Comparison of ENCODE assay signal across 28 mouse cellular contexts in the genomic region with DNA sequence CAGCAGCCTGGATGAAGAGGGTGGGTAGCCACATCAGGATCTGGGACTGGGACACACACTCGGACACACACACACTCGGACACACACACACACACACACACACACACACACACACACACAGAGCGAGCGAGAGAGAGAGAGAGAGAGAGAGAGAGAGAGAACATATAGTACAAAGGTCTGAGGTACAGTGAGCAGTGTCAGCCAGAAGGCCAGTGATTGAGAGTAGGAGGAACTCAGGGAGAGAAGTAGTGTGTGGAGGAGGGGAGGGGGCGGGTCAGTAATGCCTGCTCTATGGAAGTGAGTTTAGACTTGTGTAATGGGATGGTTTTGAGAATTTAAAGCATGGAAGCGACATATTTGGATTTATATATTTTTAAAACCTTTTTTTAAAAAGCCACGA. TPM values are rescaled to one million over a fixed set of nuclear protein-coding genes. Genes with fewer than 3 reads are reported as not detected.
DNase-seq lines count a peak whose midpoint lies in the region; ATAC-seq and TF ChIP-seq lines count a peak whose summit lies in the region.
"Had no signal": no experiment of that assay in that cellular context is flagged by ENCODE, and none has a peak within 500 bp of the region (broad histone marks: within the 10 kb centered on the region; RNA-seq: fewer than 3 reads in every experiment).

No protein-coding gene starts in this region.

- no peaks in the 10 kb centered on the region for H3K9me3 ChIP-seq in intestine, embryonic 16.5 days (ENCODE audit: control insufficient read depth, low read length)
- no peaks in the 10 kb centered on the region for H3K9me3 ChIP-seq in intestine, embryonic 15.5 days
- H3K9me3 ChIP-seq in liver, embryonic 12.5 days (replicated peaks): no peaks in the 10 kb centered on the region
- H3K9me3 ChIP-seq in liver, postnatal 0 days (ENCODE audit: low read length): peaks cover 3% of the 10 kb centered on the region; the same call in 1 of the 2 replicates
- no peaks in the 10 kb centered on the region for H3K9me3 ChIP-seq in liver, embryonic 16.5 days (replicated peaks; ENCODE audit: control insufficient read depth, low read length)
- H3K9me3 ChIP-seq: embryonic facial prominence, embryonic 15.5 days; forebrain, embryonic 10.5 days; forebrain, embryonic 12.5 days; G1E had no signal

- WGBS in intestine, embryonic 16.5 days: 92% methylated on average over 7 of the region's 7 CpGs
- WGBS in intestine, embryonic 15.5 days: 91% methylated on average over 6 of the region's 7 CpGs
- WGBS in liver, embryonic 12.5 days (ENCODE audit: insufficient replicate concordance): 69% methylated on average over 7 of the region's 7 CpGs
- 79% methylated on average over 7 of the region's 7 CpGs for WGBS in liver, postnatal 0 days (ENCODE audit: insufficient replicate concordance)
- 64% methylated on average over 5 of the region's 7 CpGs for WGBS in liver, embryonic 16.5 days (ENCODE audit: insufficient replicate concordance)

- H3K9ac ChIP-seq in intestine, embryonic 16.5 days (ENCODE audit: low read depth, low read length): no peak overlapping the region
- H3K9ac ChIP-seq in intestine, embryonic 15.5 days: no peak overlapping the region
- H3K9ac ChIP-seq in liver, embryonic 12.5 days: no peak overlapping the region
- no peak overlapping the region for H3K9ac ChIP-seq in liver, postnatal 0 days (replicated peaks)
- no peak overlapping the region for H3K9ac ChIP-seq in liver, embryonic 16.5 days (ENCODE audit: low read depth, low read length)
- H3K9ac ChIP-seq: embryonic facial prominence, embryonic 13.5 days; embryonic facial prominence, embryonic 15.5 days; forebrain, embryonic 12.5 days had no signal

- no peak for TF ChIP-seq CTCF in liver, postnatal 0 days (IDR thresholded peaks at IDR 0.05; ENCODE audit: low read depth)

- no peak for TF ChIP-seq EP300 in liver, postnatal 0 days (IDR thresholded peaks at IDR 0.05; ENCODE audit: low read depth)

- H3K27ac ChIP-seq in intestine, embryonic 16.5 days (ENCODE audit: low read length): no peak overlapping the region
- no peak overlapping the region for H3K27ac ChIP-seq in intestine, embryonic 15.5 days
- H3K27ac ChIP-seq in liver, embryonic 12.5 days: no peak overlapping the region
- H3K27ac ChIP-seq in liver, postnatal 0 days (ENCODE audit: low read depth): no peak overlapping the region
- no peak overlapping the region for H3K27ac ChIP-seq in liver, embryonic 16.5 days (ENCODE audit: low read length)
- H3K27ac ChIP-seq: embryonic facial prominence, embryonic 13.5 days; embryonic facial prominence, embryonic 15.5 days; forebrain, embryonic 10.5 days; forebrain, embryonic 12.5 days had no signal

- 0 out of 2 replicates have a peak, but pooled peaks have one; percentile 42 for ATAC-seq in intestine, embryonic 16.5 days
- ATAC-seq in intestine, embryonic 15.5 days: no peak
- ATAC-seq in liver, embryonic 12.5 days: peak; percentile 54; the same call in 1 of the 2 replicates
- no peak for ATAC-seq in liver, postnatal 0 days
- ATAC-seq in liver, embryonic 16.5 days (ENCODE audit: low read depth): peak; percentile 78
- ATAC-seq: activated CD4-positive, CD25-positive, alpha-beta regulatory T cell, adult 4 months; CD4-positive, CD25-positive, alpha-beta regulatory T cell, adult 4 months; forebrain, embryonic 14.5 days; Patski had no signal

- no peak for DNase-seq in liver, postnatal 0 days
- no peak for DNase-seq in liver
- DNase-seq in gastrocnemius, postnatal 25 days: no peak
- DNase-seq: adrenal gland, adult 8-10 months; adrenal gland, postnatal 14 days; adrenal gland, postnatal 36 days; B cell, adult 2 months; cerebellum, adult 11-12 months; cerebellum, adult 2 months; cerebellum, adult 9-10 months; cerebellum, postnatal 10 days; cerebellum, postnatal 25 days; embryo, embryonic 11 days had no signal

- H3K4me3 ChIP-seq in intestine, embryonic 16.5 days (ENCODE audit: low read length): no peak overlapping the region
- no peak overlapping the region for H3K4me3 ChIP-seq in intestine, embryonic 15.5 days (replicated peaks)
- H3K4me3 ChIP-seq in liver, embryonic 12.5 days: no peak overlapping the region
- H3K4me3 ChIP-seq in liver, postnatal 0 days (ENCODE audit: low read depth, low read length): no peak overlapping the region
- H3K4me3 ChIP-seq in liver, embryonic 16.5 days (ENCODE audit: low read depth, low read length): no peak overlapping the region
- H3K4me3 ChIP-seq: embryonic facial prominence, embryonic 13.5 days; embryonic facial prominence, embryonic 15.5 days; erythroblast, embryonic 14.5 days; forebrain, embryonic 10.5 days; forebrain, embryonic 12.5 days had no signal

- no peak overlapping the region for H3K4me2 ChIP-seq in intestine, embryonic 16.5 days (ENCODE audit: low read depth, low read length)
- no peak overlapping the region for H3K4me2 ChIP-seq in intestine, embryonic 15.5 days (replicated peaks)
- no peak overlapping the region for H3K4me2 ChIP-seq in liver, embryonic 12.5 days
- no peak overlapping the region for H3K4me2 ChIP-seq in liver, postnatal 0 days (ENCODE audit: low read depth, low read length)
- no peak overlapping the region for H3K4me2 ChIP-seq in liver, embryonic 16.5 days (ENCODE audit: low read depth, low read length)
- H3K4me2 ChIP-seq: embryonic facial prominence, embryonic 13.5 days; embryonic facial prominence, embryonic 15.5 days; forebrain, embryonic 12.5 days had no signal

- no peaks in the 10 kb centered on the region for H3K27me3 ChIP-seq in intestine, embryonic 16.5 days (replicated peaks; ENCODE audit: control insufficient read depth, insufficient read depth, low read length)
- H3K27me3 ChIP-seq in intestine, embryonic 15.5 days (replicated peaks): no peaks in the 10 kb centered on the region
- no peaks in the 10 kb centered on the region for H3K27me3 ChIP-seq in liver, embryonic 12.5 days (replicated peaks)
- H3K27me3 ChIP-seq in liver, postnatal 0 days (ENCODE audit: insufficient read depth, low read length): no peaks in the 10 kb centered on the region
- no peaks in the 10 kb centered on the region for H3K27me3 ChIP-seq in liver, embryonic 16.5 days (ENCODE audit: control insufficient read depth, insufficient read depth, low read depth, low read length)
- H3K27me3 ChIP-seq: CH12.LX; embryonic facial prominence, embryonic 13.5 days; embryonic facial prominence, embryonic 15.5 days; forebrain, embryonic 12.5 days; Patski had no signal

- peaks cover 5% of the 10 kb centered on the region; the same call in 1 of the 2 replicates for H3K36me3 ChIP-seq in intestine, embryonic 16.5 days (ENCODE audit: control insufficient read depth, insufficient read depth, low read length)
- H3K36me3 ChIP-seq in intestine, embryonic 15.5 days: no peaks in the 10 kb centered on the region; the same call in 1 of the 2 replicates
- H3K36me3 ChIP-seq in liver, embryonic 12.5 days: peaks cover 7% of the 10 kb centered on the region; the same call in 1 of the 2 replicates
- no peaks in the 10 kb centered on the region for H3K36me3 ChIP-seq in liver, postnatal 0 days (replicated peaks; ENCODE audit: insufficient read depth, low read length)
- no peaks in the 10 kb centered on the region for H3K36me3 ChIP-seq in liver, embryonic 16.5 days (ENCODE audit: control insufficient read depth, insufficient read depth)
- H3K36me3 ChIP-seq: embryonic facial prominence, embryonic 15.5 days; forebrain, embryonic 10.5 days; forebrain, embryonic 12.5 days had no signal

- H3K4me1 ChIP-seq in intestine, embryonic 16.5 days (ENCODE audit: control insufficient read depth, insufficient read depth, low read length): no peaks in the 10 kb centered on the region
- H3K4me1 ChIP-seq in intestine, embryonic 15.5 days (replicated peaks): no peaks in the 10 kb centered on the region
- H3K4me1 ChIP-seq in liver, embryonic 12.5 days: peaks cover 4% of the 10 kb centered on the region; the same call in 1 of the 2 replicates
- peaks cover 2% of the 10 kb centered on the region; the same call in 1 of the 2 replicates for H3K4me1 ChIP-seq in liver, postnatal 0 days (ENCODE audit: insufficient read depth)
- no peaks in the 10 kb centered on the region for H3K4me1 ChIP-seq in liver, embryonic 16.5 days (ENCODE audit: control insufficient read depth, low read depth, low read length)
- H3K4me1 ChIP-seq: embryonic facial prominence, embryonic 13.5 days; forebrain, embryonic 12.5 days had no signal

RNA-seq across cellular contexts. Expression of gene Snx30, which starts 47.5 kb away (rescaled TPM):
- 4.3 and 5.2 TPM in 2 replicates for polyA plus RNA-seq in intestine, embryonic 16.5 days (2015; fragmentation: Nextera tagmentation; extraction: Ambion mirVana)
- polyA plus RNA-seq in intestine, embryonic 15.5 days (2015; fragmentation: Nextera tagmentation; extraction: Ambion mirVana): 4.9 and 6.6 TPM in 2 replicates
- 5.6 and 7.5 TPM in 2 replicates for polyA plus RNA-seq in liver, embryonic 12.5 days (2016; fragmentation: Nextera tagmentation; extraction: Ambion mirVana)
- 3.5 and 4.5 TPM in 2 replicates for polyA plus RNA-seq in liver, postnatal 0 days (2015; fragmentation: Nextera tagmentation; extraction: Ambion mirVana)
- 3.6 and 5.0 TPM in 2 replicates for polyA plus RNA-seq in liver, embryonic 16.5 days (2015; fragmentation: Nextera tagmentation; extraction: Ambion mirVana)
- 1 to 10 TPM; 2.7 to 4.4 TPM for total RNA-seq in gastrocnemius, postnatal 25 days (2021)

RNA-seq across cellular contexts. Expression of gene Inip, which starts 51.8 kb away (rescaled TPM):
- 33.3 and 37.6 TPM in 2 replicates for polyA plus RNA-seq in intestine, embryonic 16.5 days (2015; fragmentation: Nextera tagmentation; extraction: Ambion mirVana)
- polyA plus RNA-seq in intestine, embryonic 15.5 days (2015; fragmentation: Nextera tagmentation; extraction: Ambion mirVana): 40.4 and 40.5 TPM in 2 replicates
- 34.7 and 35.8 TPM in 2 replicates for polyA plus RNA-seq in liver, embryonic 12.5 days (2016; fragmentation: Nextera tagmentation; extraction: Ambion mirVana)
- 11.2 and 12.6 TPM in 2 replicates for polyA plus RNA-seq in liver, postnatal 0 days (2015; fragmentation: Nextera tagmentation; extraction: Ambion mirVana)
- polyA plus RNA-seq in liver, embryonic 16.5 days (2015; fragmentation: Nextera tagmentation; extraction: Ambion mirVana): 14.0 and 16.3 TPM in 2 replicates
- 1 to 10 TPM; 2.7 to 4.2 TPM for total RNA-seq in gastrocnemius, postnatal 25 days (2021)

Comparison
In these comparisons a context has a peak if more than half of its experiments do, and no peak if none do; other contexts are left out.
1. ATAC-seq: peak in intestine, embryonic 16.5 days (single experiment), liver, embryonic 12.5 days (single experiment) and liver, embryonic 16.5 days (single experiment); none in intestine, embryonic 15.5 days (single experiment) and liver, postnatal 0 days (single experiment).